Mouse (Mus musculus) ES-Bruce4 (cell line): ENCODE measurements around the gene Fbxl7.

ENCODE experiments used
- CTCF ChIP-seq: IDR thresholded peaks from one replicate; pipeline ENCODE4 v1.8.1; 2011; ENCODE audit warnings: low read depth, low read length
- EP300 ChIP-seq: IDR thresholded peaks from 2 replicates; pipeline ENCODE4 v1.6.1; 2011; ENCODE audit warnings: low read depth, low read length; ENCODE audit not compliant: insufficient read depth

DNA sequence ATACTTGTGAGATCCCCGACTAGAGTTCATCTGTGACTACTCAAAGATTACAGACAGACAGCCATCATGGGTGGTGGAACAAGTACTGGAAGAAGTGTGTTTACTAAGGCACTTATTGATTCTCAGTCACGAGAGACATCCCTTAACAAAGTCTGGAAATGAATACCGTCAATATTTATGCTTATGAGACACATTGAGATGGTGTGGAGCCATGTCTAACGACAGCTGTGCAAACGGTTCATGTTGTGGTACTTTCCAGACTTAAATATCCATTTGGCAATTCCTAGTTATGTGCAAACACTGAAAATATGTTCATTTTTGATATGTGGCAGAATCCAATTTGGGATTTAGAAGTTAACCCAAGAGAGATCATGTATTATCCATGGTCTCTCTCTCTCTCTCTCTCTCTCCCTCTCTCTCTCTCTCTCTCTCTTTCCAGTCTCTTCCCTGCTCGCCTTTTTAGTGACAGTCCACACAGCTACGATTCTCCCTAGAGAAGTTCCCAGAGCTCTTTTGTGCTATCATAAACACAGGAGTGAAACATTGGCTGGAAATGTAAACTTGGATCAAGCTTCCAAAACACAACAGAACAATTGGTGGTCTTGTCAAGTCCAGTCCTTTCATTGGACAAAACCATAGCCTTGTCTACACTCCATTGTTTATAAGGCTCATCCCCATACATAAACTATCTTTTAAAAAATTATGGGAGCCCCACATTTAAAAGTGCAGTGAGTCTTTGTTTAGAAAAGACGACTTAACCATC, 315.3 kb downstream of the Fbxl7 start:
- TF ChIP-seq CTCF (no peak), EP300 (no peak)
